Mouse (Mus musculus) neural tube, embryonic 15.5 days (tissue): ENCODE measurements around the gene Cdc25a. TPM values are rescaled to one million over a fixed set of nuclear protein-coding genes. Genes with fewer than 3 reads are reported as not detected.

ENCODE experiments used
- ATAC-seq: fragments of 200-750 bp; cut with Nextera tagmentation; 2 replicates; pipeline ENCODE4 v1.8.0; 2017; ENCODE audit warnings: mild to moderate bottlenecking, moderate TSS enrichment, moderate library complexity; ENCODE audit not compliant: low FRiP score
- H3K27ac ChIP-seq: fragments of 300-500 bp; sonication (generic); replicated peaks from 2 replicates; pipeline ENCODE4 v1.5.1; 2015; ENCODE audit warnings: mild to moderate bottlenecking, inconsistent platforms
- H3K27me3 ChIP-seq: fragments of 300-500 bp; sonication (generic); replicated peaks from 2 replicates; pipeline ENCODE4 v1.6.1; 2015; ENCODE audit warnings: inconsistent platforms
- H3K36me3 ChIP-seq: fragments of 300-500 bp; sonication (generic); 2 replicates; pipeline ENCODE4 v1.6.1; 2015; ENCODE audit warnings: inconsistent platforms
- H3K4me1 ChIP-seq: fragments of 300-500 bp; sonication (generic); 2 replicates; pipeline ENCODE4 v1.6.1; 2015; ENCODE audit warnings: inconsistent platforms
- H3K4me2 ChIP-seq: fragments of 300-500 bp; sonication (generic); 2 replicates; pipeline ENCODE4 v1.6.1; 2015; ENCODE audit warnings: inconsistent platforms, mild to moderate bottlenecking, moderate library complexity
- H3K4me3 ChIP-seq: fragments of 300-500 bp; sonication (generic); replicated peaks from 2 replicates; pipeline ENCODE4 v1.5.1; 2015; ENCODE audit warnings: mild to moderate bottlenecking, inconsistent platforms
- H3K9ac ChIP-seq: fragments of 300-500 bp; sonication (generic); replicated peaks from 2 replicates; pipeline ENCODE4 v1.6.1; 2015; ENCODE audit warnings: mild to moderate bottlenecking, inconsistent platforms
- H3K9me3 ChIP-seq: fragments of 300-500 bp; sonication (generic); replicated peaks from 2 replicates; pipeline ENCODE4 v1.6.1; 2016; ENCODE audit warnings: inconsistent platforms
- WGBS: fragments of 180-500 bp; shearing (Covaris S2); methylation state at CpG from one replicate; pipeline ENCODE4 v1.1.7; 2015; ENCODE audit warnings: mixed read lengths; 5-methylcytosine and 5-hydroxymethylcytosine counted together
- polyA plus RNA-seq: library from polyadenylated mRNA; unstranded; fragments of >200 nt; fragmentation: Nextera tagmentation; extraction: Ambion mirVana; gene quantifications from 2 replicates; pipeline ENCODE4 v1.2.1, GENCODE M21; 2015

Cdc25a gene
- polyA plus RNA-seq, 1 experiment from 2014 or later, result 10.4 TPM

- Histone ChIP-seq H3K4me2 (no peak overlapping the region), H3K27me3 (no peaks in the 10 kb centered on the region), H3K4me3 (no peak overlapping the region), H3K27ac (no peak overlapping the region), H3K9ac (no peak overlapping the region), H3K9me3 (no peaks in the 10 kb centered on the region), H3K36me3 (no peaks in the 10 kb centered on the region), H3K4me1 (no peaks in the 10 kb centered on the region)
- WGBS, result 91% methylated on average over 4 of the region's 4 CpGs
- ATAC-seq, result no peak
These were observed 34.5 kb downstream of the Cdc25a start for GRCm38 (mm10) chr9:109909926-109910325.

DNA sequence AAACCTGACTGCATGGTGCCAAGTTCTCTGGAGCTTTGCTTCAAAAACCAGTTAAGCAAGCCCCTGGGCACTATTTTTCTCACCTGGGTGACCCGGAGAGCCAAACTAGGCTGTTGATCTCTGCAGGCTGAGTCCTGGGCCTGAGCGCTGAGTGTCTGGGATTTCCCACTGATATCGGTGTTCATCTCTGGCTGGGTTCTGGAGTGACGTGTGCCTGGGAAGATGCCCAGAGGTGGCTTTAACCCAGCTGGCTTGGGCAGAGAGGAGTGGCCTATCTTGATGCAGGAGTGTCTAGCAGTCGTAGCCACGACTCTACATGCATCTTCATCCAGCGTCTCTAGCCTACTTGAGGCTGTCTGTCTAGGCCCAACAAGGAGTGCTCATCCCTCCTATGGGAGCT is 36.4 kb downstream of the Cdc25a start:
- Histone ChIP-seq H3K27ac (no peak overlapping the region), H3K27me3 (no peaks in the 10 kb centered on the region), H3K9me3 (no peaks in the 10 kb centered on the region), H3K4me1 (no peaks in the 10 kb centered on the region), H3K4me3 (no peak overlapping the region), H3K9ac (no peak overlapping the region), H3K36me3 (no peaks in the 10 kb centered on the region), H3K4me2 (no peak overlapping the region)
- ATAC-seq, result no peak
- WGBS, result 88% methylated on average over 7 of the region's 7 CpGs

DNA sequence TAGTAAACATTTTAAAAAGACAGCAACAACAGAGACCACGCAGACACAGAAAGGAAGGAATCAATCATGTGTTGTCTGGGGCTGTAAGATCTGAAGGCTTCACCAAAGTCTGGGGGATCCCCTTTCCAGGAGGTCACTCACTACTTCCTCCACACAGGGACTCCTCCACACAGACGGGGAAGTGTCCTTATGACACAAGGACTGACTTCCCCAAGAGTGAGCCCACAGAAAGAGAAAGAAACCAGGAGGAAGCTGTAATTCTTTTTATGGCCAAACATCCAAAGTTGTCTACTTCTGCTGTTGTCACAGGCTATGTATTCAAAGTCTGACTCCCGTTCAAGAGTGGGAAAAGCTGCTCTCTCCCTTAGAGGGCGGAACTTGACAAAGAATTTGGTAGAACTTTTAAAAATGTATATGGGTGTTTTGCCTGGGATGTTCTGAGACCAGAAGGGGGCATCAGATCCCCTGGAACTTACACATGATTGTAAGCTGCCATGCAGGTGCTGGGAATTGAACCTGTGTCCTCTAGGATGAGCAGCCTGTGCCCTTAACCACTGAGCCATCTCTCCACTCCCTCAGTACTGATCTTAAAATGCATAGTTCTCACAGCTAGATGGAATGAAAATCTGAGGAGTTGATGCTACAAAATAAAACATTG is 39.0 kb downstream of the Cdc25a start:
- Histone ChIP-seq H3K4me2 (no peak overlapping the region), H3K36me3 (no peaks in the 10 kb centered on the region), H3K9ac (no peak overlapping the region), H3K4me1 (no peaks in the 10 kb centered on the region), H3K9me3 (no peaks in the 10 kb centered on the region), H3K27me3 (no peaks in the 10 kb centered on the region), H3K27ac (no peak overlapping the region), H3K4me3 (no peak overlapping the region)
- no peak for ATAC-seq
- WGBS, result 59% methylated on average over 4 of the region's 4 CpGs

DNA sequence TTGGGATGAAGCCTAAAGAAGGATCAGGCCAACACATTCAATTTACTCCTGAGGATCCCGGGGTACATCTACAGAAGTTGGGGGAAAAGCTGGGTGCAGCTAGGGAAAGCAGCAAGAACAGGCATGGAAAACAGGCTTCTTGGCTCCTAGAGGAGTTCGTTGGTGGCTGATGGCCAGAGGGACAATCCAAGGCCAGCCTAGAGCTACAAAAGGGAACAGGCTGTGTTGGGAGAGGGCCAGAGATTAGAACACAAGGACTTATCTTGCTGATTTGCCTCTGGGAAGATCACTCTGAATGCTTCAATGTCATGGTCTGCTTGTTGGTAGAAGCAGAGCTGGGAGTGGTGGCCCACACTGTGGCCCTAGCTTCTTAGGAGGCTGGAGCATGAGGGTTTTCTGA is 42.6 kb downstream of the Cdc25a start:
- Histone ChIP-seq H3K9ac (no peak overlapping the region), H3K4me1 (no peaks in the 10 kb centered on the region), H3K36me3 (no peaks in the 10 kb centered on the region), H3K4me2 (no peak overlapping the region), H3K9me3 (no peaks in the 10 kb centered on the region), H3K27me3 (no peaks in the 10 kb centered on the region), H3K27ac (no peak overlapping the region), H3K4me3 (no peak overlapping the region)
- 83% methylated on average over 2 of the region's 2 CpGs for WGBS
- no peak for ATAC-seq

DNA sequence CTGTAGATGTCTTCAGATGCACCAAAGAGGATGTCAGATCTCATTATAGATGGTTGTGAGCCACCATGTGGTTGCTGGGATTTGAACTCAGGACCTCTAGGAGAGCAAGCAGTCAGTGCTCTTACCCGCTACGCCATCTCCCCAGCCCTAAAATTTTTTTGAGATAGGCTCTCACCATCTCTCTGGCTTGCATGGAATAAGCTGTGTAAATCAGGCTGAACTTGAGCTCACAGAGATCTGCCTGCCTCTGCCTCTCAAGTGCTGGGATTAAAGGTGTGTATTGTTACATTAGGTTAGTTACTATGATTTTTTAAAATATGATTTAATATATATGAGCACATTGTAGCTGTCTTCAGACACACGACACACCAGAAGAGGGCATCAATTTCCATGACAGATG is 53.8 kb downstream of the Cdc25a start:
- peaks cover 11% of the 10 kb centered on the region for H3K4me1 ChIP-seq
- no peak overlapping the region for H3K9ac ChIP-seq
- no peaks in the 10 kb centered on the region for H3K27me3 ChIP-seq
- no peak for ATAC-seq
- H3K4me3 ChIP-seq, result no peak overlapping the region
- no peak overlapping the region for H3K27ac ChIP-seq
- no peaks in the 10 kb centered on the region for H3K9me3 ChIP-seq
- no peaks in the 10 kb centered on the region for H3K36me3 ChIP-seq
- H3K4me2 ChIP-seq, result no peak overlapping the region
- 97% methylated on average over 3 of the region's 3 CpGs for WGBS

- Histone ChIP-seq H3K4me3 (no peak overlapping the region), H3K36me3 (no peaks in the 10 kb centered on the region), H3K27ac (no peak overlapping the region), H3K4me1 (peaks cover 16% of the 10 kb centered on the region), H3K9ac (no peak overlapping the region), H3K9me3 (no peaks in the 10 kb centered on the region), H3K27me3 (no peaks in the 10 kb centered on the region), H3K4me2 (no peak overlapping the region)
- no peak for ATAC-seq
- 95% methylated on average over 5 of the region's 5 CpGs for WGBS
These were observed 54.7 kb downstream of the Cdc25a start for GRCm38 (mm10) chr9:109930063-109930462.

- peak overlapping the region; percentile 94 for H3K27ac ChIP-seq
- no peak for ATAC-seq
These were observed 55.4 kb downstream of the Cdc25a start for GRCm38 (mm10) chr9:109930752-109931151.

GRCm38 (mm10) chr9:109931257-109932171 is 56.1 kb downstream of the Cdc25a start, which contains the start of gene Map4:
TSS of gene Map4 (plus strand) at chr9:109931460.
- no peaks in the 10 kb centered on the region for H3K27me3 ChIP-seq
- WGBS, result under 1% methylated on average over 93 of the region's 94 CpGs
- ATAC-seq, result peak; percentile 98

More at GRCm38 (mm10) chr9:109930752-109931151, 55.4 kb downstream of the Cdc25a start:
- no peaks in the 10 kb centered on the region for H3K36me3 ChIP-seq
- H3K4me3 ChIP-seq, result peak overlapping the region; percentile 84
- H3K9me3 ChIP-seq, result no peaks in the 10 kb centered on the region
- H3K9ac ChIP-seq, result peak overlapping the region; percentile 45; the same call in 1 of the 2 replicates
- no peaks in the 10 kb centered on the region for H3K27me3 ChIP-seq
- peak overlapping the region; percentile 55 for H3K4me2 ChIP-seq
- H3K4me1 ChIP-seq, result peaks cover 16% of the 10 kb centered on the region
- 72% methylated on average over 6 of the region's 6 CpGs for WGBS

DNA sequence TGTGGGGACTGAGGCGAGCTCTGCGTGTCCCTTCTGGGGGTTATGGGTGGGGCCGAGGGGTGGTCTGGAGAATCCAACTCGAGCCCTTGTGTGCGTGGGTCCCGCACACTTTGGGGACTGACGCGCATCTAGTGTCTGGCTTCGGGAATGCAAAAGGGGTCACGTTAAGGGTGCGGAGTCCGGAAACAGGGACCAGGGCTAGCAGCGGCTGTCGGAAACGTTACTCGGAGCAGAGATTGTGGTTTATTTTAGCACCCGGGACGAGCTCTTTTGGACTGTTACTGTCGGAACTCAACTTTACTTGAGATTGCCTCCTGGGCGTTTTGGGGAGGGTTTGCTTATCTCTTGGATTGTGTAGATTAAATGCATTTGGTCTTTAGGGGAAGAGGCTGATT is 57.0 kb downstream of the Cdc25a start:
- Histone ChIP-seq H3K4me1 (peaks cover 16% of the 10 kb centered on the region), H3K27me3 (no peaks in the 10 kb centered on the region), H3K27ac (peak overlapping the region; percentile 94), H3K4me2 (peak overlapping the region; percentile 82), H3K9me3 (no peaks in the 10 kb centered on the region), H3K4me3 (peak overlapping the region; percentile 84), H3K36me3 (no peaks in the 10 kb centered on the region), H3K9ac (peak overlapping the region; percentile 89)
- ATAC-seq, result no peak
- under 1% methylated on average over 20 of the region's 20 CpGs for WGBS

More at GRCm38 (mm10) chr9:109931257-109932171, 56.1 kb downstream of the Cdc25a start, which contains the start of gene Map4:
- peaks cover 16% of the 10 kb centered on the region for H3K4me1 ChIP-seq
- peak within 1 kb of the TSS; percentile 82 for H3K4me2 ChIP-seq
- peak within 1 kb of the TSS; percentile 84 for H3K4me3 ChIP-seq
- H3K9ac ChIP-seq, result peak within 1 kb of the TSS; percentile 89
- H3K36me3 ChIP-seq, result no peaks in the 10 kb centered on the region
- no peaks in the 10 kb centered on the region for H3K9me3 ChIP-seq
- H3K27ac ChIP-seq, result peak within 1 kb of the TSS; percentile 94

DNA sequence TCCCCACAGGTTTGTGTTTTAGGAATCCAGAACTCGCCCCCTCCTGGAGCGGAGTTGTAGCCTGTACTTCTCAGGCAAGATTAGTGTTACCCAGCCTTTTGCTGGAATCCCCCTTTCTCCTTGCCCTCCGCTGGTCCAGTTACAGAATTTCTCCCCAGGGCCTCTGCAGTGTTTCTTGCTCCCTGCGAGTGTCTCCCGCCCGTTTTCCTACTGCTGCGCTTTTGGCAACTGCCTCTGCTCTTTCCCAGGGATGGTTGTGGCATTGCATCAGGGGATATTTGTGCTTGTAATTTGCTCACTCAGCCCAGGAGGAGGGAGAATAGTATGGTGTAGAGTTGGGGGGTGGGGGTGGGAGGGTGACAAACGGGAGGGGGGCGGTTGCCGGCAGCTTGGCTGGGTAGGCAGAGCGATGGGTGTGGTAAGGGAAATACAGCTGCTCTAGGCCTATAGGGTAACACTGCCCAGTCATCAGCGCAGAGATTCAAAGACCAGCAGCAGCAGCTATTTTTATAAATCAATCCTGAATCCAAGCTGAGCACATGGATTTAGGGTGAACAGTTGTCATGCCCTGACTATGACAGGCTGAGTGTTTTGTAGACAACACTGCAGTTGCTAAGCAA is 57.5 kb downstream of the Cdc25a start:
- no peak for ATAC-seq
- Histone ChIP-seq H3K36me3 (no peaks in the 10 kb centered on the region), H3K9me3 (no peaks in the 10 kb centered on the region), H3K27ac (peak overlapping the region; percentile 94), H3K4me1 (peaks cover 16% of the 10 kb centered on the region), H3K9ac (peak overlapping the region; percentile 89), H3K27me3 (no peaks in the 10 kb centered on the region), H3K4me3 (peak overlapping the region; percentile 84), H3K4me2 (peak overlapping the region; percentile 82)
- under 1% methylated on average over 12 of the region's 12 CpGs for WGBS

DNA sequence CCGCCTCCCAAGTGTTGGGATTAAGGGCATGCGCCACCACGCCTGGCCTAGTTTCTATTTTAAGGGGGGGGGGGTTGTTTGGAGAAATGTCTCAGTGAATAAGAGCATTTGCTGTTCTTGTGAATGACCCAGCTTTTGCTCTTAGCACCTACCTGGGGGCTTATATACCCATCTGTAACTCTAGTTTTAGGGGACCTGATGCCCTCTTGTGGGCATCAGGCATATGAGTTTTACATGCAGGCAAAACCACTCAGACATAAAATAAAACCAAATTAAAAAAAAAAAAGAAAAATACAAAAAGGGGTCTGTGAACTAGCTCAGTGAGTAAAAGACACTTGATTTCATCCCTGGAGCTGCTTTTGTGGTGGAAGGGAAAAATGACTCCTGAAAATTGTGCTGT is 64.0 kb downstream of the Cdc25a start:
- H3K4me1 ChIP-seq, result peaks cover 6% of the 10 kb centered on the region; the same call in 1 of the 2 replicates
- H3K27ac ChIP-seq, result no peak overlapping the region
- H3K4me3 ChIP-seq, result no peak overlapping the region
- no peaks in the 10 kb centered on the region for H3K36me3 ChIP-seq
- no peak overlapping the region for H3K4me2 ChIP-seq
- H3K27me3 ChIP-seq, result no peaks in the 10 kb centered on the region
- no peak for ATAC-seq
- no peaks in the 10 kb centered on the region for H3K9me3 ChIP-seq
- 98% methylated on average over 3 of the region's 3 CpGs for WGBS
- no peak overlapping the region for H3K9ac ChIP-seq
